Mouse (Mus musculus): Measurements from ENCODE around the gene Nrl.

GRCm38 (mm10) chr14:55557587-55557986, 32.8 kb upstream of the Nrl start:
- TF ChIP-seq EP300 (IDR thresholded peaks at IDR 0.05; ENCODE audit: low read depth) (no peak), CTCF (IDR thresholded peaks at IDR 0.05; ENCODE audit: low read depth) (no peak)

Data from liver, postnatal 0 days (tissue).